Mouse (Mus musculus): ENCODE data around the gene Pusl1.

DNA sequence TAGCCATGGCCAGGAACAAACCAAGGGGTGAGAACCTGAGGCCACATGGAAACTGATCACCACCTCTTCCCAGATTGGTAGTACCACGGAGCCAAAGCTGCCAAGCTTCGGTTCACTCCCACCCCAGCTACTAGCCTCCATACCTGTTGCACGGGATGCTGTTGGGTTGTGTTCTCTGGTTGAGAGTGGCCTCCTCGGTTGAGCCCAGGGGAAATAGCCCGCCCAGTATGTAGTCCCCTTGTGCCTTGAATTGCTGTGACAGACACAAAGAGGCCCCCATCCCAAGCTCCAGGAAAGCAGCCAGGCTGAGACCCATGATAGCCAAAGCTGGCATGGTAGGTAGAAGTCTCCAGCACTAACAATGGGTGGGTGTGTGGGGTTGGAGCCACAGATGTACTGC, 28.6 kb downstream of the Pusl1 start, which contains the start of gene Tas1r3:
- no peak for TF ChIP-seq CTCF (IDR thresholded peaks at IDR 0.05; ENCODE audit: low read depth, low read length)
- no peak for TF ChIP-seq GATA2 (IDR thresholded peaks at IDR 0.05; ENCODE audit: borderline replicate concordance, low read depth, low read length)
- no peak for TF ChIP-seq GATA1 (IDR thresholded peaks at IDR 0.05; ENCODE audit: borderline replicate concordance, low read length)
